Mouse (Mus musculus) left cerebral cortex, postnatal 36 days (tissue): Measurements from ENCODE around the gene Pheta1. TPM values are rescaled to one million over a fixed set of nuclear protein-coding genes. Genes with fewer than 3 reads are reported as not detected.
A peak's percentile ranks its signal among the peaks of the same experiment; 100 is the strongest.

Experiments used
- DNase-seq, 2 experiments: peaks; one replicate each; pipeline ENCODE4 v3.0.0; 2021 to 2022; ENCODE audit warnings: low spot score in 2 of 2, mixed read lengths in 1 of 2
- intact Hi-C: fragments of 180-260 bp; cut with DNase I; formaldehyde crosslinking; loops from one replicate; pipeline ENCODE4 v1.15.1; 2025
- microRNA-seq: library from miRNA; unstranded; fragments of <30 nt; microRNA quantifications from one replicate; pipeline ENCODE4 v1.2.0, GENCODE M21; 2022
- total RNA-seq, 2 experiments: library from RNA; stranded (reverse); gene quantifications; 2 replicates each; pipeline ENCODE4 v1.2.3; 2021

Pheta1 gene
- total RNA-seq, 2 experiments from 2014 or later, result 9.1 to 11.4 TPM

DNA sequence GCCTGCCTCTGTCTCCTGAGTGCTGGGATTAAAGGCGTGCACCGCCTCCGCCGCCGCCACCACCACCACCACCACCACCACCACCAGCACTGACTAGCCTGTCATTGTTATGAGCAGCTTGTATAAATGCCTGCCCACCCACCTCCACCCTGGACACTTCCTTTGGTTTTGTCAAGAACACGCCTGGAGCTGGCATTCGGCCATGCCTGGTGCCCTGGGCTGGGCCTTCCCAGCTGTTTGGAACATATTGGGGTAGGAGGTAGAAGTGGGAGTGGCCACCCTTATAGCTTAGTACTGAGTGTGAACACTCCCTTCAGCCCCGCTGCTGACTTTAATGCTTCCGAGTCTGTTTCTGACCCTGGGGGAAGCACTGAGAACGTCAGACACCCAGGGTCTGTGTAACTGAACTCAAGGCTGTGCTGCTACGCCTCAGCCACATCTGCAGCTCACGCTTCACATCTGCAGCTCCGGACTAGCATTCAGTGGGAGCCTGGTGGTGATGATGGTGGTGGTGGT, 22.8 kb downstream of the Pheta1 start:
- intact Hi-C loops, result loop anchor here (1.0 kb wide), 1 partner anchor 218 kb away; no protein-coding TSS in a partner anchor
- DNase-seq, result no peak

DNA sequence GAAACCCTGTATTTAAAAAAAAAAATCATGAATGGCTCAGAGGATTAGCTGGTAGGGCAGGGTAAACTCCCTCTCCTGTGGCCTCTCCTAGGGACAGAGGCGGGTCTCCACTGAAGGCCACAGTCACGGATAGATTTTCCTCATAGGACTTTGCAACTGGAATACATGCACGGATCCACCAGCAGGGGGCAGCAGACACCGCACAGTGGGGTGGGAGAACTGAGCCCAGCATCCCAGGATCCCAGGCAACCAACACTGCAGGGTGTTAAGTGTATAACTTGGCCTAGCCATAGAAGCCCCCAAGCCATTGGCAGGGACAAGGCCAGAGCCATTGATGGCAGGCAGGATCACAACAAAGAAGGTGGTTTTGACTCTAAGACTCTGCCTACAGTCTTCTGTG, 23.4 kb downstream of the Pheta1 start:
- intact Hi-C loops, result loop anchor here (1.0 kb wide), 1 partner anchor 217 kb away; no protein-coding TSS in a partner anchor
- DNase-seq, result peak; percentile 77 to 78

DNA sequence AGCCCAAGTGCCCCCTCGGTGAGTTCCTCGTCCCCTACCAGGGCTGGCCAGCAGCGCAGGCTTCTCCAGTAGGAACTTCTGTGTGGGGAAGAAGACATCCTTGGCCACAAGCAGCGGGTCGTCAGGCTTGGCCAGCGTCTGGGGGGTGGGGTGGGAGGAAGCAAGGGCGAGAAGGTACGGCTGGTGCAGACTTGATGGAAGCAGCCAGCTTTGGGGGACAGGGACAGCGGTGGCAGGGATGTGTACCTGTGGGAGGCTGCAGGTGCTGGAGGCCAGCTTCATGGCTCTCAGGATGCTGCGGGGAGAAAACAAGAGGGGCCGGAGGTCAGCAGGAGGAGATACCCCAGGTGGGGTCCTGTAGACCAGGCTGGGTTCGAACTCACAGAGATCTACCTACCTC, 26.3 kb downstream of the Pheta1 start:
- intact Hi-C loops, result no loop called here
- no peak for DNase-seq

- intact Hi-C loops, result no loop called here
- DNase-seq, result no peak
Measured at GRCm38 (mm10) chr5:121876901-121877300, 28.1 kb downstream of the Pheta1 start.

DNA sequence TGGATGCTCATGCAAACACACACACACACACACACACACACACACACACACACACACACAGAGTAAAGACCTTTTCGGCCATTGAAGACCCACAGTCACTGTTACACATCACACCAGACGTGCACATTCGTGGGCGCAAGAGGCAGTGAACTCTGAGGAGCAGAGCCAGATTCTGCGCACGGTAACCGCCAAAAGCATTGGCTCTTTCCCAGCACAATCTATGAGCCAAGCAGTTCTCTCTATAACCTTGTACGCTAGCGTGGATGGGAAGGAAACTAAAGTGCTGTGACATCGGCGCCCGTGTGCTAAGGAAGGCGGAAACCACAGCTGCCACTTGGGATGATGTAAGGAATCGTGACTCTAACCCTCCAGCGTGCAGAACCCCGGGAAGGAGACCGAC, 29.9 kb downstream of the Pheta1 start:
- intact Hi-C loops, result no loop called here
- no peak for DNase-seq

DNA sequence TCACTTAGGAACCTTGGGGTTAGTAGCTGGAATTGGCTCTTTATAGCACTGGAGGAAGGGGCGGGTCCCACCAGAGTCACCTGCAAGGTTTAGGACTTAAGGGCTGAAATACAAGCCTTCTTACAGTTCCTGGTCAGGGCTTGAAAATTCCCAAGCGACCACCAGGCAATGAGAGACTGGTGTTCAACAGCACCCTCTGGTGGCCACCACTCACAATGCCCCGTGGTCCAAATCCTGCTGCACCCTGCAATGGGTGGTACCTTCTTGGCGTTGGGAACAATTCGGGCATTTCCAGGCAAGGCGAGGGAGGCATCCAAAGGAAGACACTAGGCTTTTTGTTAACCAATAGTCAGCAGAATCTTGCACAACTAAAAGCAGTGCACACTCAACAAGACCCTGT, 30.4 kb downstream of the Pheta1 start:
- intact Hi-C loops, result no loop called here
- no peak for DNase-seq

- intact Hi-C loops, result no loop called here
- DNase-seq, result no peak
Measured at GRCm38 (mm10) chr5:121883356-121883755, 34.6 kb downstream of the Pheta1 start.

DNA sequence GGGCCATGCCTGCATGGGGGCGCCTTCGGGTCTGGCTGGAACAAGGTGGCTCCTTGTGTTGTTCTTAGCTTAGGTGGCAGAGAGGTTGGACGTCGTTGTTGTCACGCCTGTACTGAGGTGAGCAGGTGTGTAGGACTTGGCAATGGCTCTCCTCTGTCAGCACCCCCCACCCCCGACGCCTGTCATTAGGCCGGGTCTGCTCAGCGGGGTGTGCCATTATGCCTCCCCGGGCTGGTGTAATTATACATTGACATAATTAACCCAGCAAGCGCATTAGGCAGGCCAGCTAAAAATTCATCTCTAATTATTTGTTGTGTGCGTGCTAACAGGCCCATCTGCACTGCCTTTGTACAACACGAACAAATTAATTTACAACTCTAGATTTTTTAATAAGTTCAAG, 40.6 kb downstream of the Pheta1 start:
- intact Hi-C loops, result loop anchor here (5.0 kb wide), 1 partner anchor 158 kb away; no protein-coding TSS in a partner anchor
- DNase-seq, result no peak

DNA sequence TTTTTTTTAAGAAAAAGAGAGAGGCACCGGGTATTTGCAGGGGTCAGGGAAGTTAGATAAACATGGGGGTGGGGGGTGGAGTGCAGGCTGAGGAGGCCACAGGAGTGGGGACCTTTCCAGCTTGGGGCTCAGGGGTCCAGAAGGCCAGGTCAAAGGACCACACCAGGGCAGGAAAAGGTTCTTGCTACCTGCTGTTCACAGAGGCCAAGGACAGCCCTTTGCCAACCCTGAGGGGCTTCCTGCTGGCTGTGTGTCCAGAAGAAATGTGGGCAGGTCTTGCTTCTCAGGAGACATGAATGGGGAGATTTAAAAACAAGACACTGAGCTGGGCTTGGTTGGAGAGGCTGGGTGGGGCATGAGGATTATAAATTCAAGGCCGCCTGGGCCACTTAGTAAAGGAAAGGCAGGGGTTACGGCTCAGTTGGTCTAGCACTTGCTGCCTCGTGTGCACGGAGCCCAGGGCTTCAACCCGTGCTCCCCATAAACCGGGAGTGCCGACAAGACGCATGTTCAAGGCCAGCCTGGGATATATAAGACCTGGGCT, 41.1 kb downstream of the Pheta1 start:
- no peak for DNase-seq
- intact Hi-C loops, result loop anchor here (5.0 kb wide), 3 partner anchors 37 to 197 kb away; no protein-coding TSS in a partner anchor

DNA sequence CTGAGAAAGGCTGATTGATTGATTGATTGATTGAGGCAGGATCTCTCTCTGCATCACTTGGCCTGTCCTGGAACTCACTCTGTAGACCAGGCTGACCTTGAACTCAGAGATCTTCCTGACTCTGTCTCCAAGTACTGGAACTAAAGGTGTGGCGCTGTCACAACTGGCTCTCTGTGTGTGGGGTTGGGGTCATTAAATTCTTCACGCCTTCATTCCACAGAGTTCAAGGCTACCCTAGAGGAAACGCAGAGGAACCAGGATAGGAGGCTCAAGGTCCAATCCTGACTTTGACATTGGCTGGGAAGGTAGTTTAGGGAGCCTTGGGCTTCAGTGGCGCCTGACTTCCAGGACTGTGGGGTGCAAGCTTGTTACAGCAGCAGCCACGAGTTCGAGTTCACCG, 42.1 kb downstream of the Pheta1 start:
- DNase-seq, result no peak
- intact Hi-C loops, result loop anchor here (5.0 kb wide), 2 partner anchors 36 to 196 kb away; no protein-coding TSS in a partner anchor

GRCm38 (mm10) chr5:121892281-121892680, 43.5 kb downstream of the Pheta1 start:
- intact Hi-C loops, result loop anchor here (5.0 kb wide), 2 partner anchors 35 to 195 kb away; no protein-coding TSS in a partner anchor
- DNase-seq, result peak; percentile 86 to 88

GRCm38 (mm10) chr5:121893581-121893980, 44.8 kb downstream of the Pheta1 start:
- DNase-seq, result no peak
- intact Hi-C loops, result loop anchor here (5.0 kb wide), 2 partner anchors 34 to 194 kb away; no protein-coding TSS in a partner anchor

DNA sequence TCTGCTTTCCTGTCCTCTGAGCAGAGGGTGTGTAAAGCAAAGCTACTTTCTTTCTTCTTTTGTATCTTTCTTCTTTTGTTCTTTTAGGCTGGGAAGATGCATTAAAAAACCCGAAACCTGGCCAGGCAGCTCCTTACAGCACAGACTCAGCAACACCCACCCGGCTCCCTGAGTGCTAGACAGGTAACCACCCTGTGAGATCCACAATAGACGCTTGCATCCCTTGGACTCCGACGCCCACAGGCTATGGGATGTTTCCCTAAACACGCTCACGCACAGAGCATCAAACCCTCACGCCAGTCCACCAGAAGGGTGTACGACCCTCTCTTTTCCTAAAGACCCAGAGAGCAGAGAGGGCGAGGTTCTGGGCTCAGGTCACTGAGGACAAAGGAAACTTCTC, 45.9 kb downstream of the Pheta1 start:
- intact Hi-C loops, result loop anchor here (5.0 kb wide), 3 partner anchors 33 to 193 kb away; no protein-coding TSS in a partner anchor

DNA sequence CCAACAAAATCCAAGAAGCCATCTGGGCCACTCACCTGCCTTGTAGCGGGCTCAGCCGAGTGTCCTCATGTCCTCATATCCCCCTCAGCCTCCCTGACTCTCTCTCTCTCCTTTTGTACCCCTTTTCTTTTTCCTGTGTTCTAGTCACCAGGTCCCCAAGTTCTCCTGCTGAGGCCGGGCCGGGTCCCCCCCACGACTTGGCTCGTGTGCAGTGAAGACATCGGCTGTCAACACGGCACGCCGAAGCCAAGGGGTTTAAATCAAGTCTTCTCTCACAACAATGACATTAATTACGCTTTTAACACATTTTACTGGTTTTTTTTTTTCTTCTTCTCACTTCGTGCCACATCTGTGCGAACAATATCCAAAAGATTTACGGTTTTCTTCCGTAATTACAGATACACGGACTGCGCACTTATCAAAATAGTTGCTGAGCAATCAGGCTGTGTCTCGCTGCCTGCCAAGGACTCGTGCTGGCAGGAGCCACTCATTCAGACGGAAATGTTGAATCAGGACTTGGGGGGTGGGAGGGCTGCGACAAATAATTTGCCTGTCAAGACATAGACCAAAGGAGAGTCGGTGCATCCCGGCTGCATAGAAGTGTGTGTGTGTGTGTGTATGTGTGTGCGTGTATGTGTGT, 46.5 kb downstream of the Pheta1 start:
- DNase-seq, result no peak
- intact Hi-C loops, result loop anchor here (5.0 kb wide), 1 partner anchor 47 kb away; no protein-coding TSS in a partner anchor

More for the DNA sequence above, 45.9 kb downstream of the Pheta1 start:
- no peak for DNase-seq

- intact Hi-C loops, result no loop called here
- DNase-seq, result no peak
Measured at GRCm38 (mm10) chr5:121902809-121903745, 54.3 kb downstream of the Pheta1 start.

Small RNAs within 50 kb of the gene (microRNA-seq; reads per million reads assigned to microRNA genes)
- 12.7 reads per million, percentile 32 among the genes with 10 or more reads in this experiment for gene Mir7031

Other genes starting within 250 kb of the Pheta1 start
- gene Acad12, start 230.0 kb upstream of the Pheta1 start, total RNA-seq, result 1 to 10 TPM; 5.4 to 6.6 TPM
- gene Acad10, start 188.5 kb upstream of the Pheta1 start, total RNA-seq, result 1 to 10 TPM; 4.0 to 5.3 TPM
- gene Brap, start 188.4 kb upstream of the Pheta1 start, total RNA-seq, result 10 to 100 TPM; 64.5 to 69.5 TPM
- gene Atxn2, start 137.6 kb upstream of the Pheta1 start, total RNA-seq, result 100 to 1,000 TPM; 204 to 251 TPM
- 10 to 100 TPM; 22.0 to 22.5 TPM for gene Sh2b3, start 11.3 kb upstream of the Pheta1 start, total RNA-seq
- gene Cux2, start 201.1 kb downstream of the Pheta1 start, total RNA-seq, result 100 to 1,000 TPM; 187 to 216 TPM